Mouse (Mus musculus) C2C12 (cell line): ENCODE results near the gene Sae1. TPM values are rescaled to one million over a fixed set of nuclear protein-coding genes. Genes with fewer than 3 reads are reported as not detected.

ENCODE experiments used
- H3K27me3 ChIP-seq: one replicate; pipeline ENCODE4 v1.6.1; 2011; ENCODE audit not compliant: control insufficient read depth, insufficient read depth, insufficient read length
- H3K36me3 ChIP-seq: one replicate; pipeline ENCODE4 v1.6.1; 2011; ENCODE audit not compliant: control insufficient read depth, insufficient read depth
- H3K4me3 ChIP-seq: one replicate; pipeline ENCODE4 v1.5.1; 2011; ENCODE audit warnings: mild to moderate bottlenecking, control low read depth; ENCODE audit not compliant: poor library complexity, insufficient read depth, severe bottlenecking
- H3K79me2 ChIP-seq: one replicate; pipeline ENCODE4 v1.6.1; 2011; ENCODE audit not compliant: control insufficient read depth, insufficient read depth
- H3K79me3 ChIP-seq: one replicate; pipeline ENCODE4 v1.6.1; 2011; ENCODE audit warnings: low read depth, control low read depth
- H3ac ChIP-seq: one replicate; pipeline ENCODE3; 2011; ENCODE audit warnings: low read depth; ENCODE audit not compliant: control insufficient read depth, insufficient read length
- CEBPB ChIP-seq: IDR thresholded peaks from one replicate; pipeline ENCODE4 v1.6.1; 2011; ENCODE audit warnings: low read depth, mild to moderate bottlenecking, control low read depth, moderate library complexity
- CTCF ChIP-seq: IDR thresholded peaks from one replicate; pipeline ENCODE4 v1.5.1; 2011; ENCODE audit not compliant: control insufficient read depth, insufficient read depth, insufficient read length
- FOSL1 ChIP-seq: IDR thresholded peaks from one replicate; pipeline ENCODE4 v1.8.0; 2011; ENCODE audit warnings: mild to moderate bottlenecking, low read length; ENCODE audit not compliant: poor library complexity, insufficient read depth, severe bottlenecking
- MAX ChIP-seq: IDR thresholded peaks from one replicate; pipeline ENCODE4 v1.6.1; 2011; ENCODE audit warnings: mild to moderate bottlenecking, control low read depth
- MYOD1 ChIP-seq: IDR thresholded peaks from one replicate; pipeline ENCODE4 v1.6.1; 2011; ENCODE audit warnings: low read depth; ENCODE audit not compliant: control insufficient read depth, insufficient read length
- MYOG ChIP-seq: IDR thresholded peaks from one replicate; pipeline ENCODE4 v1.6.1; 2011; ENCODE audit not compliant: control insufficient read depth, insufficient read length; ENCODE audit errors: extremely low read depth
- USF1 ChIP-seq: IDR thresholded peaks from one replicate; pipeline ENCODE4 v1.6.1; 2011; ENCODE audit warnings: low read depth, mild to moderate bottlenecking, control low read depth, moderate library complexity
- polyA plus RNA-seq: library from polyadenylated mRNA; unstranded; fragments of >200 nt; fragmentation: generic; extraction: Trizol; gene quantifications from one replicate; pipeline ENCODE4 v1.2.1, GENCODE M21; 2012; ENCODE audit warnings: missing spikeins

Gene Sae1
- polyA plus RNA-seq, 1 experiment, result 218 TPM

GRCm38 (mm10) chr7:16364319-16364718, 23.3 kb downstream of the Sae1 start:
- no peak overlapping the region for H3K4me3 ChIP-seq
- peaks cover 88% of the 10 kb centered on the region for H3K36me3 ChIP-seq
- no peaks in the 10 kb centered on the region for H3K27me3 ChIP-seq
- H3K79me2 ChIP-seq, result peaks cover 86% of the 10 kb centered on the region
- H3ac ChIP-seq, result no peak overlapping the region
- TF ChIP-seq MYOG (no peak), USF1 (no peak), CEBPB (no peak), FOSL1 (no peak), CTCF (no peak), MAX (no peak), MYOD1 (no peak)
- H3K79me3 ChIP-seq, result peaks cover 30% of the 10 kb centered on the region

- no peak for TF ChIP-seq MYOG
- no peak for TF ChIP-seq FOSL1
- TF ChIP-seq MAX, result no peak
- TF ChIP-seq CEBPB, result no peak
- no peak for TF ChIP-seq CTCF
- no peak for TF ChIP-seq MYOD1
- TF ChIP-seq USF1, result no peak
- no peaks in the 10 kb centered on the region for H3K27me3 ChIP-seq
- H3K4me3 ChIP-seq, result no peak overlapping the region
- peaks cover 70% of the 10 kb centered on the region for H3K36me3 ChIP-seq
- H3K79me2 ChIP-seq, result peaks cover 40% of the 10 kb centered on the region
- H3K79me3 ChIP-seq, result peaks cover 17% of the 10 kb centered on the region
- no peak overlapping the region for H3ac ChIP-seq
Observed at GRCm38 (mm10) chr7:16357602-16358001, 30.0 kb downstream of the Sae1 start.

GRCm38 (mm10) chr7:16355854-16356594, 31.6 kb downstream of the Sae1 start:
- TF ChIP-seq CTCF, result no peak
- no peak for TF ChIP-seq FOSL1
- no peak for TF ChIP-seq CEBPB
- no peak for TF ChIP-seq MYOD1
- TF ChIP-seq MAX, result no peak
- TF ChIP-seq USF1, result no peak
- Histone ChIP-seq H3K79me2 (peaks cover 25% of the 10 kb centered on the region), H3K4me3 (no peak overlapping the region), H3K36me3 (peaks cover 71% of the 10 kb centered on the region), H3K27me3 (no peaks in the 10 kb centered on the region), H3K79me3 (peaks cover 6% of the 10 kb centered on the region), H3ac (no peak overlapping the region)

- no peak overlapping the region for H3ac ChIP-seq
Observed at GRCm38 (mm10) chr7:16349999-16350398, 37.6 kb downstream of the Sae1 start.

GRCm38 (mm10) chr7:16345297-16345696, 42.3 kb downstream of the Sae1 start:
- Histone ChIP-seq H3K27me3 (no peaks in the 10 kb centered on the region), H3K79me3 (peaks cover 11% of the 10 kb centered on the region), H3K4me3 (no peak overlapping the region), H3ac (no peak overlapping the region), H3K79me2 (peaks cover 19% of the 10 kb centered on the region), H3K36me3 (peaks cover 27% of the 10 kb centered on the region)
- TF ChIP-seq MYOD1 (no peak), CEBPB (no peak), FOSL1 (no peak), CTCF (no peak), MAX (no peak), MYOG (no peak), USF1 (no peak)

More at GRCm38 (mm10) chr7:16349999-16350398, 37.6 kb downstream of the Sae1 start:
- Histone ChIP-seq H3K79me3 (no peaks in the 10 kb centered on the region), H3K79me2 (no peaks in the 10 kb centered on the region), H3K36me3 (peaks cover 41% of the 10 kb centered on the region), H3K4me3 (no peak overlapping the region), H3K27me3 (no peaks in the 10 kb centered on the region)
- TF ChIP-seq CEBPB, result no peak
- TF ChIP-seq USF1, result no peak
- no peak for TF ChIP-seq CTCF
- no peak for TF ChIP-seq MYOG
- no peak for TF ChIP-seq FOSL1
- no peak for TF ChIP-seq MAX
- TF ChIP-seq MYOD1, result no peak

GRCm38 (mm10) chr7:16344598-16344997, 43.0 kb downstream of the Sae1 start:
- TF ChIP-seq USF1 (no peak), FOSL1 (no peak), CTCF (no peak), CEBPB (no peak), MYOG (no peak), MYOD1 (no peak), MAX (no peak)
- Histone ChIP-seq H3K27me3 (no peaks in the 10 kb centered on the region), H3K4me3 (no peak overlapping the region), H3K36me3 (peaks cover 22% of the 10 kb centered on the region), H3K79me3 (peaks cover 11% of the 10 kb centered on the region), H3ac (no peak overlapping the region), H3K79me2 (peaks cover 25% of the 10 kb centered on the region)
